ENCODE assay signal across 8 mouse cellular contexts in the genomic region with DNA sequence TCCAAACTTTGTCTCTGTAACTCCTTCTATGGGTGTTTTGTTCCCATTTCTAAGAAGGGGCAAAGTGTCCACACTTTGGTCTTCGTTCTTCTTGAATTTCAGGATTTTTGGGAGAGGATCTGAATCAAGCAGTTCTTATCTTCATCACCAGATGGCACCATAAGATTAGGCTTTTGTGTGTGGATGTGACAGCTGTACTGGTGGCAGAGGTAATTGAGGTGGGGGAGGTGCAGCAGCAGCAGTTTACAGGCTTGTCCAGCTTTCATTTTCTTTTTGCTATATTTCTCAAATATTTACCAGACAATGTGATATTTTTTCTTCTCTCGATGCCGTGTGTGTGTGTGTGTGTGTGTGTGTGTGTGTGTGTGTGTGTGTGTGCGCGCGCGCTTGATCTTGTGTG.
DNase-seq lines count a peak whose midpoint lies in the region; ATAC-seq lines count a peak whose summit lies in the region.
"Not testable (repeated sequence)": the region's sequence is repeated elsewhere in the genome, so short reads cannot be mapped to it uniquely, and the experiment has no call there.

No protein-coding gene starts in this region.

- not testable (repeated sequence) for H3K27me3 ChIP-seq in limb, embryonic 12.5 days; midbrain, embryonic 14.5 days (ENCODE audit: control insufficient read depth, insufficient read depth, low read length)

- not testable (repeated sequence) for H3K4me3 ChIP-seq in limb, embryonic 12.5 days (replicated peaks); midbrain, embryonic 14.5 days (replicated peaks; ENCODE audit: low read depth, low read length)

- H3K9ac ChIP-seq in limb, embryonic 12.5 days (replicated peaks); midbrain, embryonic 14.5 days (replicated peaks; ENCODE audit: low read length): not testable (repeated sequence)

- H3K4me1 ChIP-seq in limb, embryonic 12.5 days (replicated peaks); midbrain, embryonic 14.5 days (ENCODE audit: control insufficient read depth, insufficient read depth, low read length): not testable (repeated sequence)

- WGBS in limb, embryonic 12.5 days = 82% methylated on average over 6 of the region's 7 CpGs
- WGBS in midbrain, embryonic 14.5 days = 77% methylated on average over 7 of the region's 7 CpGs

- H3K4me2 ChIP-seq in limb, embryonic 12.5 days; midbrain, embryonic 14.5 days (ENCODE audit: low read length): not testable (repeated sequence)

- 0 out of 2 replicates have a peak, but pooled peaks have one; percentile 52 for ATAC-seq in limb, embryonic 12.5 days (ENCODE audit: insufficient number of reproducible peaks, insufficient read depth, low FRiP score, low TSS enrichment, low read depth)
- ATAC-seq in midbrain, embryonic 14.5 days (ENCODE audit: low FRiP score, low TSS enrichment) = peak; percentile 80; the same call in 1 of the 2 replicates

- not testable (repeated sequence) for H3K9me3 ChIP-seq in limb, embryonic 12.5 days; midbrain, embryonic 14.5 days (ENCODE audit: control insufficient read depth, low read length)

- peak; percentile 43 for DNase-seq in MN1 (ENCODE audit: low spot score)
- peak; percentile 60 to 67 for DNase-seq in cerebellum, postnatal 14 days
- DNase-seq in forelimb bud, embryonic 11.5 days (ENCODE audit: low read depth, low spot score) = peak; percentile 72
- peak; percentile 14 for DNase-seq in kidney, adult 11 months
- peak; percentile 7 to 9 for DNase-seq in layer of hippocampus, adult 8-10 months (ENCODE audit: low spot score in 2 of 2)
- DNase-seq in midbrain, embryonic 14.5 days = peak; percentile 86
- DNase-seq in right cerebral cortex, postnatal 25 days = peak; percentile 5

- not testable (repeated sequence) for H3K36me3 ChIP-seq in limb, embryonic 12.5 days; midbrain, embryonic 14.5 days (ENCODE audit: control insufficient read depth, insufficient read depth, low read length)

- not testable (repeated sequence) for H3K27ac ChIP-seq in limb, embryonic 12.5 days; midbrain, embryonic 14.5 days (replicated peaks; ENCODE audit: low read depth, low read length)

Comparison
In these comparisons a context has a peak if more than half of its experiments do, and no peak if none do; other contexts are left out.
1. DNase-seq: peak in every context shown above with its lines; median percentile 86 in midbrain, embryonic 14.5 days; 72 in forelimb bud, embryonic 11.5 days; 64 in cerebellum, postnatal 14 days; 43 in MN1; 14 in kidney, adult 11 months; 8 in layer of hippocampus, adult 8-10 months; 5 in right cerebral cortex, postnatal 25 days.